Mouse (Mus musculus) central nervous system, embryonic 11.5 days (tissue): ENCODE measurements around the gene Olfr638. TPM values are rescaled to one million over a fixed set of nuclear protein-coding genes. Genes with fewer than 3 reads are reported as not detected.

Experiments used
- polyA plus RNA-seq: library from polyadenylated mRNA; depleted of rRNA; stranded (reverse); fragments of >200 nt; gene quantifications from 2 replicates; pipeline ENCODE4 v1.2.3, GENCODE M21; 2012; rRNA removed

The Olfr638 gene
- polyA plus RNA-seq: not detected in 2 replicates

GRCm38 (mm10) chr7:103998446-103998845 is at the start of gene Olfr638:
Gene Olfr638, plus strand, starts transcription at chr7:103998746.

GRCm38 (mm10) chr7:103970852-103971251 is 27.7 kb upstream of the Olfr638 start, which contains the start of gene Olfr635:
Gene Olfr635, plus strand, starts transcription at chr7:103971152.

GRCm38 (mm10) chr7:104017203-104017602 is 18.7 kb downstream of the Olfr638 start, which contains the start of gene Olfr639:
Gene Olfr639, minus strand, starts transcription at chr7:104017303.

GRCm38 (mm10) chr7:104025473-104025872 is 26.9 kb downstream of the Olfr638 start, which contains the start of gene Olfr640:
Gene Olfr640, minus strand, starts transcription at chr7:104025573.

GRCm38 (mm10) chr7:104035145-104035544 is 36.6 kb downstream of the Olfr638 start, which contains the start of gene Olfr641:
Gene Olfr641, plus strand, starts transcription at chr7:104035445.

GRCm38 (mm10) chr7:104052566-104052965 is 54.0 kb downstream of the Olfr638 start, which contains the start of gene Olfr642:
Gene Olfr642, minus strand, starts transcription at chr7:104052666.

Other genes starting within 250 kb of the Olfr638 start
- not detected in 2 replicates for gene Olfr630, start 241.4 kb upstream of the Olfr638 start, polyA plus RNA-seq
- not detected in 2 replicates for gene Olfr69, start 227.2 kb upstream of the Olfr638 start, polyA plus RNA-seq
- not detected in 2 replicates for gene Olfr68, start 219.0 kb upstream of the Olfr638 start, polyA plus RNA-seq
- not detected in 2 replicates for gene Olfr67, start 206.9 kb upstream of the Olfr638 start, polyA plus RNA-seq
- 1,727 and 2,114 TPM in 2 replicates for gene Hbb-bt, start 184.8 kb upstream of the Olfr638 start, polyA plus RNA-seq
- gene Hbb-bs, start 170.7 kb upstream of the Olfr638 start, polyA plus RNA-seq: 1,278 and 2,335 TPM in 2 replicates
- gene Hbb-bh2, start 158.2 kb upstream of the Olfr638 start, polyA plus RNA-seq: 0.40 TPM in 1 of 2 replicates, not detected in the other
- gene Hbb-bh1, start 155.6 kb upstream of the Olfr638 start, polyA plus RNA-seq: 1,953 and 3,124 TPM in 2 replicates
- gene Hbb-y, start 145.5 kb upstream of the Olfr638 start, polyA plus RNA-seq: 10,518 and 17,284 TPM in 2 replicates
- gene Olfr66, start 112.5 kb upstream of the Olfr638 start, polyA plus RNA-seq: not detected in 2 replicates
- not detected in 2 replicates for gene Olfr64, start 104.3 kb upstream of the Olfr638 start, polyA plus RNA-seq
- gene Olfr65, start 95.3 kb upstream of the Olfr638 start, polyA plus RNA-seq: not detected in 2 replicates
- not detected in 2 replicates for gene Olfr631, start 69.9 kb upstream of the Olfr638 start, polyA plus RNA-seq
- 0.11 and 0.36 TPM in 2 replicates for gene Olfr632, start 64.4 kb upstream of the Olfr638 start, polyA plus RNA-seq
- gene Olfr633, start 54.3 kb upstream of the Olfr638 start, polyA plus RNA-seq: not detected in 2 replicates
- gene Olfr635, start 27.6 kb upstream of the Olfr638 start, polyA plus RNA-seq: not detected in 2 replicates
- gene Olfr639, start 18.6 kb downstream of the Olfr638 start, polyA plus RNA-seq: not detected in 2 replicates
- gene Olfr640, start 26.8 kb downstream of the Olfr638 start, polyA plus RNA-seq: not detected in 2 replicates
- gene Olfr641, start 36.7 kb downstream of the Olfr638 start, polyA plus RNA-seq: not detected in 2 replicates
- not detected in 2 replicates for gene Olfr642, start 53.9 kb downstream of the Olfr638 start, polyA plus RNA-seq
- not detected in 2 replicates for gene 4930516K23Rik, start 62.7 kb downstream of the Olfr638 start, polyA plus RNA-seq
- gene Olfr644, start 73.1 kb downstream of the Olfr638 start, polyA plus RNA-seq: not detected in 2 replicates
- gene Olfr645, start 86.7 kb downstream of the Olfr638 start, polyA plus RNA-seq: not detected in 2 replicates
- not detected in 2 replicates for gene Olfr646, start 106.1 kb downstream of the Olfr638 start, polyA plus RNA-seq
- not detected in 2 replicates for gene Ubqln5, start 131.1 kb downstream of the Olfr638 start, polyA plus RNA-seq
- not detected in 2 replicates for gene Olfr643, start 138.7 kb downstream of the Olfr638 start, polyA plus RNA-seq
- not detected in 2 replicates for gene Ubqln3, start 144.5 kb downstream of the Olfr638 start, polyA plus RNA-seq
- not detected in 2 replicates for gene Ubqlnl, start 151.8 kb downstream of the Olfr638 start, polyA plus RNA-seq
- 0.02 TPM in 1 of 2 replicates, not detected in the other for gene Olfm5, start 166.1 kb downstream of the Olfr638 start, polyA plus RNA-seq
- 0.01 and 0.07 TPM in 2 replicates for gene Olfr648, start 184.6 kb downstream of the Olfr638 start, polyA plus RNA-seq
- not detected in 2 replicates for gene Olfr649, start 197.2 kb downstream of the Olfr638 start, polyA plus RNA-seq
- gene Trim6, start 220.0 kb downstream of the Olfr638 start, polyA plus RNA-seq: 2.1 and 3.0 TPM in 2 replicates
- 1.3 and 2.2 TPM in 2 replicates for gene Trim34a, start 245.7 kb downstream of the Olfr638 start, polyA plus RNA-seq